Mouse (Mus musculus) lung, embryonic 16.5 days (tissue): ENCODE data around the gene Cst12. TPM values are rescaled to one million over a fixed set of nuclear protein-coding genes. Genes with fewer than 3 reads are reported as not detected.
"Not testable (repeated sequence)": the region's sequence is repeated elsewhere in the genome, so short reads cannot be mapped to it uniquely, and the experiment has no call there.

Experiments used
- ATAC-seq: fragments of 200-750 bp; cut with Nextera tagmentation; 2 replicates; pipeline ENCODE4 v1.8.0; 2017; ENCODE audit warnings: low read depth, mild to moderate bottlenecking, moderate library complexity
- H3K27ac ChIP-seq: fragments of 300-500 bp; sonication (generic); 2 replicates; pipeline ENCODE4 v1.5.1; 2014; ENCODE audit warnings: mild to moderate bottlenecking, control low read depth, low read length
- H3K27me3 ChIP-seq: fragments of 300-500 bp; sonication (generic); 2 replicates; pipeline ENCODE4 v1.6.1; 2014; ENCODE audit warnings: low read depth, low read length, mixed read lengths; ENCODE audit not compliant: control insufficient read depth, insufficient read depth
- H3K36me3 ChIP-seq: fragments of 300-500 bp; sonication (generic); 2 replicates; pipeline ENCODE4 v1.6.1; 2014; ENCODE audit warnings: low read length; ENCODE audit not compliant: control insufficient read depth, insufficient read depth
- H3K4me1 ChIP-seq: fragments of 300-500 bp; sonication (generic); replicated peaks from 2 replicates; pipeline ENCODE4 v1.6.1; 2014; ENCODE audit warnings: low read length, mixed read lengths; ENCODE audit not compliant: control insufficient read depth, insufficient read depth
- H3K4me2 ChIP-seq: fragments of 300-500 bp; sonication (generic); 2 replicates; pipeline ENCODE4 v1.6.1; 2014; ENCODE audit warnings: low read depth, low read length, control low read depth
- H3K4me3 ChIP-seq: fragments of 300-500 bp; sonication (generic); 2 replicates; pipeline ENCODE4 v1.5.1; 2014; ENCODE audit warnings: mild to moderate bottlenecking, low read length, control low read depth
- H3K9ac ChIP-seq: fragments of 300-500 bp; sonication (generic); 2 replicates; pipeline ENCODE4 v1.6.1; 2014; ENCODE audit warnings: low read length, control low read depth
- H3K9me3 ChIP-seq: fragments of 300-500 bp; sonication (generic); 2 replicates; pipeline ENCODE4 v1.6.1; 2016; ENCODE audit warnings: low read length; ENCODE audit not compliant: control insufficient read depth
- whole genome bisulfite sequencing: fragments of 180-500 bp; shearing (Covaris S2); extraction: QIAGEN DNeasy Blood & Tissue Kit; methylation state at CpG from one replicate; pipeline ENCODE4 v1.1.7; 2014; 5-methylcytosine and 5-hydroxymethylcytosine counted together
- polyA plus RNA-seq: library from polyadenylated mRNA; unstranded; fragments of >200 nt; fragmentation: Nextera tagmentation; extraction: Ambion mirVana; gene quantifications from 2 replicates; pipeline ENCODE4 v1.2.1, GENCODE M21; 2015

Gene Cst12
- polyA plus RNA-seq = not detected in 2 replicates

GRCm38 (mm10) chr2:148789142-148789541 lies at the start of gene Cst12:
Gene Cst12, plus strand, starts transcription at chr2:148789361.
- Histone ChIP-seq H3K9ac (no peak within 1 kb of the TSS), H3K4me2 (no peak within 1 kb of the TSS), H3K36me3 (no peaks in the 10 kb centered on the region), H3K27ac (no peak within 1 kb of the TSS), H3K4me3 (no peak within 1 kb of the TSS), H3K27me3 (no peaks in the 10 kb centered on the region), H3K9me3 (no peaks in the 10 kb centered on the region), H3K4me1 (no peaks in the 10 kb centered on the region)
- no peak for ATAC-seq
- WGBS = 87% methylated on average over 6 of the region's 6 CpGs

- WGBS = 72% methylated on average over 3 of the region's 3 CpGs
- no peak for ATAC-seq
- H3K27me3 ChIP-seq = no peaks in the 10 kb centered on the region
- H3K9ac ChIP-seq = no peak overlapping the region
- no peaks in the 10 kb centered on the region for H3K36me3 ChIP-seq
- no peak overlapping the region for H3K27ac ChIP-seq
- H3K4me2 ChIP-seq = no peak overlapping the region
- H3K4me3 ChIP-seq = no peak overlapping the region
- H3K9me3 ChIP-seq = no peaks in the 10 kb centered on the region
- no peaks in the 10 kb centered on the region for H3K4me1 ChIP-seq
Measured at GRCm38 (mm10) chr2:148743001-148743400, 46.2 kb upstream of the Cst12 start.

- Histone ChIP-seq H3K9ac (no peak overlapping the region), H3K27ac (no peak overlapping the region), H3K36me3 (no peaks in the 10 kb centered on the region), H3K9me3 (no peaks in the 10 kb centered on the region), H3K4me1 (no peaks in the 10 kb centered on the region), H3K4me3 (no peak overlapping the region), H3K4me2 (no peak overlapping the region), H3K27me3 (no peaks in the 10 kb centered on the region)
- 65% methylated on average over 3 of the region's 3 CpGs for WGBS
- ATAC-seq = no peak
Measured at GRCm38 (mm10) chr2:148743846-148744407, 45.2 kb upstream of the Cst12 start.

- 69% methylated on average over 1 of the region's 1 CpGs for WGBS
Measured at GRCm38 (mm10) chr2:148750058-148750457, 39.1 kb upstream of the Cst12 start, which contains the start of gene Cstl1. Gene Cstl1, plus strand, starts transcription at chr2:148750358.

GRCm38 (mm10) chr2:148751893-148752813 lies 37.0 kb upstream of the Cst12 start:
- peak overlapping the region; percentile 42 for H3K4me3 ChIP-seq
- no peaks in the 10 kb centered on the region for H3K27me3 ChIP-seq
- H3K9ac ChIP-seq = no peak overlapping the region
- H3K27ac ChIP-seq = no peak overlapping the region
- peak; percentile 80 for ATAC-seq
- H3K36me3 ChIP-seq = no peaks in the 10 kb centered on the region
- peaks cover 2% of the 10 kb centered on the region; the same call in 1 of the 2 replicates for H3K4me1 ChIP-seq
- 17% methylated on average over 15 of the region's 15 CpGs for WGBS
- H3K9me3 ChIP-seq = no peaks in the 10 kb centered on the region
- peak overlapping the region; percentile 63 for H3K4me2 ChIP-seq

More at GRCm38 (mm10) chr2:148750058-148750457, 39.1 kb upstream of the Cst12 start, which contains the start of gene Cstl1:
- no peaks in the 10 kb centered on the region for H3K9me3 ChIP-seq
- H3K4me3 ChIP-seq = no peak within 1 kb of the TSS
- H3K4me1 ChIP-seq = peaks cover 2% of the 10 kb centered on the region; the same call in 1 of the 2 replicates
- ATAC-seq = no peak
- no peaks in the 10 kb centered on the region for H3K36me3 ChIP-seq
- no peak within 1 kb of the TSS for H3K4me2 ChIP-seq
- no peak within 1 kb of the TSS for H3K27ac ChIP-seq
- H3K9ac ChIP-seq = no peak within 1 kb of the TSS
- no peaks in the 10 kb centered on the region for H3K27me3 ChIP-seq

GRCm38 (mm10) chr2:148754310-148754846 lies 34.8 kb upstream of the Cst12 start:
- 44% methylated on average over 1 of the region's 1 CpGs for WGBS
- Histone ChIP-seq H3K27ac (no peak overlapping the region), H3K9ac (no peak overlapping the region), H3K4me1 (peaks cover 2% of the 10 kb centered on the region; the same call in 1 of the 2 replicates), H3K9me3 (no peaks in the 10 kb centered on the region), H3K36me3 (no peaks in the 10 kb centered on the region), H3K27me3 (no peaks in the 10 kb centered on the region), H3K4me3 (no peak overlapping the region), H3K4me2 (no peak overlapping the region)
- no peak for ATAC-seq

GRCm38 (mm10) chr2:148763648-148764388 lies 25.3 kb upstream of the Cst12 start:
- 100% methylated on average over 1 of the region's 1 CpGs for WGBS
- H3K4me1 ChIP-seq = no peaks in the 10 kb centered on the region
- no peaks in the 10 kb centered on the region for H3K9me3 ChIP-seq
- no peaks in the 10 kb centered on the region for H3K27me3 ChIP-seq
- no peak overlapping the region for H3K9ac ChIP-seq
- no peaks in the 10 kb centered on the region for H3K36me3 ChIP-seq
- no peak for ATAC-seq
- no peak overlapping the region for H3K27ac ChIP-seq
- H3K4me3 ChIP-seq = no peak overlapping the region
- no peak overlapping the region for H3K4me2 ChIP-seq

- H3K36me3 ChIP-seq, H3K27me3 ChIP-seq, ATAC-seq, H3K4me1 ChIP-seq, H3K4me3 ChIP-seq, H3K9me3 ChIP-seq, H3K4me2 ChIP-seq, H3K9ac ChIP-seq, H3K27ac ChIP-seq: not testable (repeated sequence)
- WGBS = 77% methylated on average over 4 of the region's 4 CpGs
Measured at GRCm38 (mm10) chr2:148771397-148771796, 17.8 kb upstream of the Cst12 start, which contains the start of gene Cst11. Gene Cst11, minus strand, starts transcription at chr2:148771497.
